Mouse (Mus musculus): ENCODE measurements around the gene Ar.

The Ar gene

DNA sequence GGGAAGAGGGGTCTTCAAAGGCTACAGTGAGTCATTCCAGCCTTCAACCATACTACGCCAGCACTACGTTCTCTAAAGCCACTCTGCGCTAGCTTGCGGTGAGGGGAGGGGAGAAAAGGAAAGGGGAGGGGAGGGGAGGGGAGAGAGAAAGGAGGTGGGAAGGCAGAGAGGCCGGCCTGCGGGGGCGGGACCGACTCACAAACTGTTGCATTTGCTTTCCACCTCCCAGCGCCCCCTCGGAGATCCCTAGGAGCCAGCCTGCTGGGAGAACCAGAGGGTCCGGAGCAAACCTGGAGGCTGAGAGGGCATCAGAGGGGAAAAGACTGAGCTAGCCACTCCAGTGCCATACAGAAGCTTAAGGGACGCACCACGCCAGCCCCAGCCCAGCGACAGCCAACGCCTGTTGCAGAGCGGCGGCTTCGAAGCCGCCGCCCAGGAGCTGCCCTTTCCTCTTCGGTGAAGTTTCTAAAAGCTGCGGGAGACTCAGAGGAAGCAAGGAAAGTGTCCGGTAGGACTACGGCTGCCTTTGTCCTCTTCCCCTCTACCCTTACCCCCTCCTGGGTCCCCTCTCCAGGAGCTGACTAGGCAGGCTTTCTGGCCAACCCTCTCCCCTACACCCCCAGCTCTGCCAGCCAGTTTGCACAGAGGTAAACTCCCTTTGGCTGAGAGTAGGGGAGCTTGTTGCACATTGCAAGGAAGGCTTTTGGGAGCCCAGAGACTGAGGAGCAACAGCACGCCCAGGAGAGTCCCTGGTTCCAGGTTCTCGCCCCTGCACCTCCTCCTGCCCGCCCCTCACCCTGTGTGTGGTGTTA, at the start of gene Ar:
Gene Ar (plus strand): TSS at position 239 of the 812 bp plus-strand sequence.
- no peak for DNase-seq (ENCODE audit: low spot score)

DNA sequence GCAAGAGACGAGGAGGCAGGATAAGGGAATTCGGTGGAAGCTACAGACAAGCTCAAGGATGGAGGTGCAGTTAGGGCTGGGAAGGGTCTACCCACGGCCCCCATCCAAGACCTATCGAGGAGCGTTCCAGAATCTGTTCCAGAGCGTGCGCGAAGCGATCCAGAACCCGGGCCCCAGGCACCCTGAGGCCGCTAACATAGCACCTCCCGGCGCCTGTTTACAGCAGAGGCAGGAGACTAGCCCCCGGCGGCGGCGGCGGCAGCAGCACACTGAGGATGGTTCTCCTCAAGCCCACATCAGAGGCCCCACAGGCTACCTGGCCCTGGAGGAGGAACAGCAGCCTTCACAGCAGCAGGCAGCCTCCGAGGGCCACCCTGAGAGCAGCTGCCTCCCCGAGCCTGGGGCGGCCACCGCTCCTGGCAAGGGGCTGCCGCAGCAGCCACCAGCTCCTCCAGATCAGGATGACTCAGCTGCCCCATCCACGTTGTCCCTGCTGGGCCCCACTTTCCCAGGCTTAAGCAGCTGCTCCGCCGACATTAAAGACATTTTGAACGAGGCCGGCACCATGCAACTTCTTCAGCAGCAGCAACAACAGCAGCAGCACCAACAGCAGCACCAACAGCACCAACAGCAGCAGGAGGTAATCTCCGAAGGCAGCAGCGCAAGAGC, 1.3 kb downstream of the Ar start:
- no peak for DNase-seq (ENCODE audit: low spot score)

DNA sequence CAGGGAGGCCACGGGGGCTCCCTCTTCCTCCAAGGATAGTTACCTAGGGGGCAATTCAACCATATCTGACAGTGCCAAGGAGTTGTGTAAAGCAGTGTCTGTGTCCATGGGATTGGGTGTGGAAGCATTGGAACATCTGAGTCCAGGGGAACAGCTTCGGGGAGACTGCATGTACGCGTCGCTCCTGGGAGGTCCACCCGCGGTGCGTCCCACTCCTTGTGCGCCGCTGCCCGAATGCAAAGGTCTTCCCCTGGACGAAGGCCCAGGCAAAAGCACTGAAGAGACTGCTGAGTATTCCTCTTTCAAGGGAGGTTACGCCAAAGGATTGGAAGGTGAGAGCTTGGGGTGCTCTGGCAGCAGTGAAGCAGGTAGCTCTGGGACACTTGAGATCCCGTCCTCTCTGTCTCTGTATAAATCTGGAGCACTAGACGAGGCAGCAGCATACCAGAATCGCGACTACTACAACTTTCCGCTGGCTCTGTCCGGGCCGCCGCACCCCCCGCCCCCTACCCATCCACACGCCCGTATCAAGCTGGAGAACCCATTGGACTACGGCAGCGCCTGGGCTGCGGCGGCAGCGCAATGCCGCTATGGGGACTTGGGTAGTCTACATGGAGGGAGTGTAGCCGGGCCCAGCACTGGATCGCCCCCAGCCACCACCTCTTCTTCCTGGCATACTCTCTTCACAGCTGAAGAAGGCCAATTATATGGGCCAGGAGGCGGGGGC, 2.0 kb downstream of the Ar start:
- DNase-seq (ENCODE audit: low spot score), result no peak

DNA sequence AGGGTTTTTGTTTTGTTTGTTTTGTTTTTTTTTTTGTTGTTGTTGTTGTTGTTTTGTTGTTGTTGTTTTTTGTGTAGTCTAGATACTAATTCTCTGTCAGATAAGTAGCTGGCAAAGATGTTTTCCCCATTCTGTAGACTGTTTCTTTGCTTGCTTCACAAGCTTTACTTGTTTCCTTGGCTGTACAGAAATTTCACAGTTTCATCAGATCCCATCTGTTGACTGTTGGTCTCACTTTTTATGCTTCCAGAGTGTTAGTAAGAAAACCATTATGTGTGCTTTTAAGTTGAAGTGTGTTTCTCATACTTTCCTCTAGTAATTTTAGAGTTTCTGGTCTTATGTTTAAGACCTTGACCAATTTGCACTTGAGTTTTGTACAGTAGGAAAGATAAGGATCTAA, 41.2 kb downstream of the Ar start:
- no peak for DNase-seq (ENCODE audit: low spot score)

DNA sequence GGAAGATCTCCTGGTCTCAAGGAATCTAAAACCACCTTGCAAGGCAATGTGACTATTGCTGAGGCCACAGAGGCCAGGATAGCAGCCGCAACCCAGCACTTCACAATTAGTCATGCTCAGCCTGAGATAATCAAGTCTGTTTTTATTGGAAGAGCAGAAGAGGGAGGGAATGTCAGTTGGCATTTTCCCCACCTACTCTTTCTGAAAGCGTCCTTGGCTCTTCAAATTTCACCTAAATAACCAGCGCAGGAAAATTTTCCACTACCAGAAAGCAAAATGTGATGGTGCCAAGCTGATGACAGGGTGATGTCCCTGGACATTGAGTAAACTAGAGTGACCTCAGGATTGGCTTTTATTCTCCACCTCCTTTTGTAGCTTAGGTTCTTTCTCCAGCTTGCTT, 57.2 kb downstream of the Ar start:
- no peak for DNase-seq (ENCODE audit: low spot score)

DNA sequence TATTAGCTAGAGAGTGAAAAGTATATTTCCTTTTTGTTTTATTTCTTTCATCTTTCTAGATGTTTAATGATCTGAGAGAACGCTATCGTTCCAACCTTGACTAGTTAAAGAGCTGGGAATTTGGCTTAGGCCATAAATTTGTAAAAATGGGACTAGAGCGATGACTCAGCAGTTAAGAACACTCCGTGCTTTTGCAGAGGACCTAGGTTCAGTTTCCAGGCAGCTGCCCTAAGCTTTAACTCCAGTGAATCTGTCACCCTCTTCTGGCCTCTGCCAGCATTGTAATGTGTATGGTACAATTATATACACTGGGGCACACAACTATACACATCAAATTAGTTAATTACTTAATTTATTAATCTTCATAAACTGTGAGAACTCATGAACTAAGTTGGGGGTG, 58.6 kb downstream of the Ar start:
- DNase-seq (ENCODE audit: low spot score), result no peak

DNA sequence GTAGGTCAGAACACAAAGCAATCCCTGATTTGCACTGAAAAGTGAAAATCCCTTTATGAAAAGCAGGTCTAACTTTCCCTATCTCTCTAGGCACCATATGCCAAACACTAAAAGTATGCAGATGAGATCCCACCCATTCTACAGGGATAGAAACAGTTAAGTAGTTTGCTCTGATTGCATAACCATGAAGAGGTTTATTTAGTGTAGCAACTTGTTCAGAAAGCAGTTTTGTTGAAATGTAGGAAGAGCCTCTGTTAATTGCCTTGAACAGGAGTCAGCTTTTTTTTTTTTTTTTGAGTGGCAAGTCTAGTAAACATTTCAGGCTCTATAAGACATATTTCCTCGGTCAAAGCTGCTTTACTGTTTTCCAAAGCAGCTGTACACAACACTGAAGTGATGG, 67.5 kb downstream of the Ar start:
- DNase-seq (ENCODE audit: low spot score), result no peak

DNA sequence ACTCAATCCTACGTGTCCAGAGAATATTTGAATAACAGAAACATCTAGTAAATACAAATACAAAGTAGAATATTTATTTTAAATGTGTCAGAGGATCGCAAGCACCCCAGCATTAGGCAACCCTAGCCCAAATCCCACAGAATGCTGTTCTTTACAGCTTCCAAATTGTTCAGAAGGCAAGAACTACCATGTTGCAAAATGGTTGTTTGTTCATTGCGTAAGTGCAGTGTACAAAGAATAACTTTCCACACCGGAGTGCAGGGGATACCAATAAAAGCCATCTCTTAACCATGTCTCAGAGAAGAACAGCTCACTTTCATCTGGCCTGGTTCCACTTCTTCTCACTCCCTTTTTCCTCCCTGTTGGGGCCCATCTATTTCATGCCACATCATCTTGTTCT, 90.4 kb downstream of the Ar start:
- DNase-seq (ENCODE audit: low spot score), result no peak

DNA sequence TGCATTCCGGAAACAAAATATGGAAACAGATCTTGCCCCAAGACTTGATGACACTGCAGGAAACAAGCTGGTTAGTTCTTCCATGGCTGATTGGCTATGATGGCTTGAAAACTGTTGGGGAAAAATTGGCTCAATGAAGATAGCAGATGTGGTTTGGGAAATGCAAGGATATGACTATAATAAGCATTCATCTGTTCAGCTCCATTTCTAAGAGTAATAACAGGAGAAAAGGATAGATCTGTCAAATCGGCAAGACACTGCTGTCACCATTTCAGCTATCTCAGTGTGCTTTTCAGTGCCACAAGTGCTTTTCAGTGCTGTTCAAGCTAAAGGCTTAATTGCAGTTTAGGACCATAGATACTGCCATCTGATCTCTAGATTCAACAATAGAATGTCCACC, 96.5 kb downstream of the Ar start:
- no peak for DNase-seq (ENCODE audit: low spot score)

DNA sequence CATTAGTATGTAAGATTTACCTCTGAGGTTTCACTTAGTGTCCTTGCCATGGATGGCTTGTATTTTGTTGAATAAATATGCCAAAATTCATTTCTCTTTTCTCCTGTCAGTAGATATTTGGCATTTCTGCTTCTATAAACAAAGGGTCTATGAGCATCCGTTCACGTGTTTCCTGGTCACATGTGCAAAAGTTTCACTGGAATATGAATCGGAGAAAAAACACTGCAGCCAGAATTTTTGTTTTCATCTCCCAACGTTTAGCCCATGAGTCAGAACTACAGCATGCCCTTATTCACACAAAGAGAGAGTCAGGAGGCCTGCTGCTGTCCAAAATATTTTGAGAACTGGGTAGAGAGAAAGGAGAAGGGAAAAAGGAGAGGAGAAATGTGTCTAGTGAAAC, 99.8 kb downstream of the Ar start:
- no peak for DNase-seq (ENCODE audit: low spot score)

DNA sequence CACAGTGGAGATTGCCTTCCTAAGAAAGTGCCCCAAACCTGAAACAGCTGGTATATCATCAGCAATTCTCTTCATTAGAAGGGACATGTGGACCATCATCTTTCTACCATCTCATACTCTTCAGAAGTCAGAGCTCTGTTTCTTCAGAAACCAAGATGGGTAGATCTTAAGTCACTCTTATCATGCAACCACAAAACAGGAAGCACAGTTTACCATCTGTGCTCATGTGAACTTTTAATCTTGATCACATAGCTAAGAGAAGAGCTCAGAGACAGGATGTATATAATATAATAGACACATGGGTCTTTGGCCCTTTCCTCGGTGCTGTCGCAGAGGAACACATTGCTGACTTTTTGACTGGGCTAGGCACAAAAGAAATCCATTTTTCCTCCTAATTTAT, 111.1 kb downstream of the Ar start:
- DNase-seq (ENCODE audit: low spot score), result no peak

DNA sequence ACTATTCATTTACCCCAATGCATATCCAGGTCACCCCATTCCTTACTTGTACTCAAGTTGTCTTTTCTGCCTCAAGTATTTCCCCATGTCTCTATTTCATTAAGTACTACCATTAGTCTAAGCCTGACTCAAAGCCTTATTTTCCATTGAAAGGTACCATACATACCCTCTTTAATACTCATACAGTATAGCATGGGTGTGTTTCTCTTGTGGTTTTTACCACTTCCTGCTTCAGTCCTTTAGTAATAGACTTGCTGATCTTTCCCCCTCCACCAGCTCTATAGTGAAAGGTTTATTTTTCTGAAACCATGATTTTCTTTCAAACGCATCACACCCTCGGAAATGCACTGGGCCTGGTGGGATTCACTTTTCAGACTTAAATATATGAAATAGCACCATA, 117.2 kb downstream of the Ar start:
- no peak for DNase-seq (ENCODE audit: low spot score)

DNA sequence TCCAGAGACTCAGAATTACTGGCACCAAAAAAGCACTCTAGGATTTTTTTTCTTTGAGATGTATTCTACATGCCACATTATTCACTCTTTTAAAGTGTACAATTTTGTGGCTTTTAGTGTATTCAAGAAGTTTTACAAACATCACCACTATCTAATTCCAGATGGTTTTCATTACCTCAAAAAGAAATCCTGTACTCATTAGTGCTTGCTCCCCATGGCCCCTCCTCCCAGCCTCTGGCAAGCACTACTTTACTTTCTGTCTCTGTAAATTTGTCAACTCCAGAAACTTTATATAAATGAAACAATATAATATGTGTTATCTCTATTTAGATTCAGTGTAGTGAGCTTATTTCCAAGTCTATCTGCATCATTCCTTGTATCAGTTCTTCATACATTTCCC, 122.8 kb downstream of the Ar start:
- no peak for DNase-seq (ENCODE audit: low spot score)

DNA sequence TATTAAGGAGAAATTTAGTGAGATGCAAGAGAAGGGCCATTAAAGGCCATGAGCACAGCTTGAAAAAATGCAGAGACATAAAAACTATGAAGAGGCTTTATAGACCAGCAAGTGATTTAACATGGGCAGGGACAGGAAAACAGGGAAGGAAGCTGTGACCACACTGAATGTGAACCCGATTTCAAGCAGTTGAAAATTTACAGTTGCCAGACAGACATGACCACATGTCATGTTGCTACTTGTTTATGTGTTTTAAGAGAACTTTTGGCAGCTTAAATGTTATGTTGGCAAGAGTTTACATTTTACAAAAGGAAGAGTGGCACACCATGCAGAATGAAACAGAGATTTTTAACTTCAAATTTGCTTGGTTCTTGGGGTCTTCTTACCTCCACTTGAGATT, 143.2 kb downstream of the Ar start:
- no peak for DNase-seq (ENCODE audit: low spot score)

DNA sequence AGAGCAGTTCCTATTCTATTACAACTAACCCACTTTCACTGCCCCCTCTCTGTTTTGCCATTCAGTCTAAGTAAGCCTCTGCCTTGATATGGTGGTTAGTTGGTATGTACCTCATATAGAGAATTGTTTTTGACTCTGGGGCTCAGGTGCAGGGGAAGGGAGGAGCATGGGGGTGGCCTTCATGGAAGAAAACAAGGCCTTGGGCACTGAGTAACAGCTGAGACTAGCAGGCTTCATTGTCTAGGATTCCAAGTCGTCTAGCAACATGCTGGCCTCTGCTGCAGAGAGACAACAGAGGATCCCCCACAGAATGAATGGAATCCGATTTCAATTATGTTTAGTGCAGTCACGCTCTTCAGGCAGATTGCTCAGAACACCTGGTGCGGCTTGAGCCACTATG, 152.1 kb downstream of the Ar start:
- DNase-seq (ENCODE audit: low spot score), result no peak

DNA sequence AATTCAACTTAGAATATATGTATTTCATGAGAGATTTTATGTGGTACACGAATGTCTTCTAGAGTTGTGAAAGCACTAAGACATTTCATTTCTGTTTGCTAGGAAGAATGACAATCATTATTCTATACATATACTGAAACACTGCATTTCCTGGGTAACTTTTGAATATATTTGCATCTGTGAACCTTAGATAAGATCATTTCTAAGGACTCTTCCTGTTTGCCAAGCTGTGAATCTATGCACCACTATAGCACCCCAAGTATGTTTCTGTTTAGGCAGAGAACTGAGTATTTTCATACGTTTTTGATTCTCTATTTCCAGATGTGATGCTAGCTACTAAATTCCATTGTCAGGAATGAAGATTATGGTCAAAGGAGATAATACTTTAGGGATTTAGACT, 153.4 kb downstream of the Ar start:
- no peak for DNase-seq (ENCODE audit: low spot score)

DNA sequence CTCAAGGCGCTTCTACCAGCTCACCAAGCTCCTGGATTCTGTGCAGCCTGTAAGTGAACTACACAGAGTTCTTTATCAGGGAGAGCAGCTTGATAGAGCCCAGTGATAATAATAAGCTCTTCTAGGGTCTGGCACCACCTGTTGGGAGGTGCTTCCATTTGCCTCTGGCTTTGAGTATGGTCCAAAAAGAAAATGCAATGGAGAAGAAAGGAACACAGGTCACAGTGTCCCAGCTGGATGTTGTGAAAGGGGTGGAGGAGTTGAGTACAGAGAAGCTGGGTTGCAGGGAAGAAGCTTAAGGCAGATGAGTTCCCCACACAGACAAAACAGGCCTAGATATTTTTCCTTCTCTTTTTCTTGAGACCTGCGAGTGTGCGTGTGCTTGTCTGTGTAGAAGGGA, 167.4 kb downstream of the Ar start:
- DNase-seq (ENCODE audit: low spot score), result no peak

DNA sequence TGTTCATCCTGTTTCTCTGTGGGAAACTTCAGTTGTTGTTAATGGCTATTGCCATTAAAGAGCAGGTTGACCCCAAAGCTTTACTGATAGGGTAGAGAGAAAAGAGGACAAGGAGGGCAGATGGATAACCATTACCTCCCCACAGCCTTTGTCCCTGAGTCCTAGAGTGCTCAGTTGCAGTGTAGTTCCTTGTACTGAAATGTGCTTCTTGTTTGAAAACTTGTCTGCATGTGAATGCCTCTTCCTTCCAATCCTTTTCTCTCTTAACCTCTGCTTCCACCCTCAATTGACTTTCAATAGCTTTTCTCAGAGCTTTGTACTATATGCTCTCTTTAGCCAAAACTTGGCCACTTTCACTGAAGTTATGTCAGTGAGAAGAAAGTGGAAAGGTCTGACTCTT, 168.9 kb downstream of the Ar start:
- DNase-seq (ENCODE audit: low spot score), result no peak

DNA sequence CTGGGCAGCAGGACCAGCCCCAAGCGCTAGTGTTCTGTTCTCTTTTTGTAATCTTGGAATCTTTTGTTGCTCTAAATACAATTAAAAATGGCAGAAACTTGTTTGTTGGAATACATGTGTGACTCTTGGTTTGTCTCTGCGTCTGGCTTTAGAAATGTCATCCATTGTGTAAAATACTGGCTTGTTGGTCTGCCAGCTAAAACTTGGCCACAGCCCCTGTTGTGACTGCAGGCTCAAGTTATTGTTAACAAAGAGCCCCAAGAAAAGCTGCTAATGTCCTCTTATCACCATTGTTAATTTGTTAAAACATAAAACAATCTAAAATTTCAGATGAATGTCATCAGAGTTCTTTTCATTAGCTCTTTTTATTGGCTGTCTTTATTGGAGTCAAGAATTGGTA, 174.5 kb downstream of the Ar start:
- DNase-seq (ENCODE audit: low spot score), result no peak

DNA sequence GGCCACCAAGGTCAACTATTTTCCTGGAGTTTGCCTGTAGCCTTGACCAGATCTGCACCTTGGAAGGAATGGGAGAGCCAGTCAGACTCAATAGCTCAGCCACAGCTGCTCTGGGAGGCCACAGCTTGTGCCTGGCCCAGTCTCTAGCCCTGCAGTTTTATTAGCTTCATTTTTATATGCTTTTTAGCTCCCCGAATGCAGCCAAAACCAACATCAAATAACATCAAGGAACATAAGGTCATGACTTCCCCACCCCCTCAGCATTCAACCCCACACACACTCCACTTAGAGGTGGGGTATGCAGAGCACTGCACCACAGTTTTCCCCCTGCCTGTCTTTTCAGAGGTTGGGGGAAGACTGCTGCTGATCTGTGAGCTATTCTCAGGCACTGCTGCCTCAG, 198.9 kb downstream of the Ar start:
- no peak for DNase-seq (ENCODE audit: low spot score)

DNA sequence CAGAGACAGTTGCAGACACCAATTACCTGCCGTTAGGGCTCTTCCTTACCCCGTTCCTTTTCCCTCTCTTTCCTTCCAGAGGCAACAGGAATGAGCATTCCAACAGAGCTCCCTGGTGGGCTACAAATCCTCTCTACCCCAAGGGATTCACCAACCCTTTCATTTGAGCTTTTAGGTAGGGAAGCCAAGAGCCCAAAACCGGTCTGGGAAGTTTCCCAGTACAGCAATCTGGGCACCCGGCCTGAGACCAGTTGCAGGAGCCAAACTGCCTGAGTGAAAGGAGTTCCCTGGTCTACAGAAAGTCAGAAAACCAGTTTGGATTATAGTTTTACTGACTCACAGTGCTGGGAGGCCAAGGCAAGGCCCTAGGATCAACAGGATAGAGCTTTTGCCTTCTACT, 199.5 kb downstream of the Ar start:
- DNase-seq (ENCODE audit: low spot score), result no peak

Data from urinary bladder, postnatal 10 days (tissue).